8 mouse cellular contexts compared by ENCODE assay signal in the genomic region with DNA sequence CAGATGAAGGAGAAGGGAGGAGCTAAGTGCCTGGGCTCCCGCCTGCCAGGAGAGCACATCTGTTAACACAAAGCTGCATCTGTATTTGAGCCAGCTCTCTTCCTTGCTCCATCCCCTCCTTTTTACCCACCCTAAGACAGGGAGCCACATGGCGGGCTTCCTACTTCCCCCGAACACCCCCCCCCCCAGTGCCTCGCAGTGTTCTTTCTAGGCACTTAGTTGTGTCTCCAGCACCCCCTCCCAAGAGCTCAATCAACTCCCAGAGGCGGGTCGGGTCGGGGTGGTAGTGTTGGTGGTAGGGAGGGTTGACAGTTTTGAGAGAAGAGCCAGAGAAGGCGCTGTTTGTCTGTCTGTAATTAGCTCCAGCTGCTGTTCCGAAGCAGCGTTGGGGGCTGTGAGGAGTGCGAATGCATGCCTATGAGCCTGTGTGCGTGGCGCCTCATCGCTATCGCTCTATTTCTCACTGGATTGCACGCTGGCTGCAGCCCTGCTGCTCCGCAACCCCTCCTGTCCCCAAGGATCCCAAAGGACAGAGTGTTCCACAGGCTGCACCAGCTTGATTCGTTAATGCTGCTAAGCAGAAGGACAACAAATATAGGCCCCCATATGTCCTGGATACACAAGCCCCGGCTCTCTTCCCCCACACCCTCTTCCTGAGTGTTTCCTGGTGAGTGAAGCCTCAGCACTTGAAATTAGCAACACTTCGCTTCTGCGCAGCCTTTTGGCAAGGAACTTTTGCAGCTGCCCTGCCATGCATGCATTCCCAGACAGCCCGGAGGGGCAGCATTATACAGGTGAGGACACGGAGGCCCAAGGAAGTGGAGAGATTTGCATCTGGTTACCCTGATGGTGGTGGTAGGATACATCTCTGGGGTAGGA. TPM values are rescaled to one million over a fixed set of nuclear protein-coding genes. Genes with fewer than 3 reads are reported as not detected.
DNase-seq lines count a peak whose midpoint lies in the region; ATAC-seq lines count a peak whose summit lies in the region.

No protein-coding gene starts in this region.

- peaks cover 14% of the 10 kb centered on the region for H3K27me3 ChIP-seq in embryonic facial prominence, embryonic 14.5 days (replicated peaks; ENCODE audit: control insufficient read depth, insufficient read depth, low read length)
- peaks cover 72% of the 10 kb centered on the region for H3K27me3 ChIP-seq in midbrain, embryonic 12.5 days

- DNase-seq in left cerebral cortex, postnatal 25 days (ENCODE audit: low spot score in 2 of 2): peak; percentile 13 to 26
- no peak for DNase-seq in left cerebral cortex, postnatal 36 days (ENCODE audit: low spot score in 2 of 2)
- DNase-seq in embryonic facial prominence, embryonic 14.5 days (ENCODE audit: low spot score): peak; percentile 78
- peak; percentile 24 for DNase-seq in heart, postnatal 4 days
- DNase-seq in cerebellum, adult 11-12 months: no peak

- H3K4me3 ChIP-seq in embryonic facial prominence, embryonic 14.5 days (ENCODE audit: low read depth, low read length): peak overlapping the region; percentile 25
- peak overlapping the region; percentile 31 for H3K4me3 ChIP-seq in midbrain, embryonic 12.5 days

- ATAC-seq in embryonic facial prominence, embryonic 14.5 days (ENCODE audit: low read depth): peak; percentile 91
- peak; percentile 76 for ATAC-seq in midbrain, embryonic 12.5 days (ENCODE audit: low FRiP score, low read depth)
- no peak for ATAC-seq in cerebellum, adult (ENCODE audit: insufficient number of reproducible peaks, low FRiP score, low TSS enrichment)
- ATAC-seq in erythroid progenitor cell, adult 5-6 weeks (replicated peaks; ENCODE audit: low FRiP score, poor library complexity, severe bottlenecking): no peak

- peaks cover 4% of the 10 kb centered on the region; the same call in 1 of the 2 replicates for H3K4me1 ChIP-seq in embryonic facial prominence, embryonic 14.5 days (ENCODE audit: control insufficient read depth, insufficient read depth, low read length)
- H3K4me1 ChIP-seq in midbrain, embryonic 12.5 days: 0 out of 2 replicates have a peak, but pooled peaks cover 3% of the 10 kb centered on the region

- no peak overlapping the region; the same call in 1 of the 2 replicates for H3K9ac ChIP-seq in embryonic facial prominence, embryonic 14.5 days (ENCODE audit: low read depth, low read length)
- H3K9ac ChIP-seq in midbrain, embryonic 12.5 days (replicated peaks): peak overlapping the region; percentile 34; the same call in 1 of the 2 replicates

- whole genome bisulfite sequencing in embryonic facial prominence, embryonic 14.5 days: 25% methylated on average over 20 of the region's 23 CpGs
- 24% methylated on average over 22 of the region's 23 CpGs for WGBS in midbrain, embryonic 12.5 days

- intact Hi-C loops in left cerebral cortex, postnatal 25 days (cut with DNase I): no loop called here
- intact Hi-C loops in left cerebral cortex, postnatal 36 days (cut with DNase I): no loop called here

- peak overlapping the region; percentile 83 for H3K27ac ChIP-seq in embryonic facial prominence, embryonic 14.5 days (replicated peaks; ENCODE audit: low read depth, low read length)
- H3K27ac ChIP-seq in midbrain, embryonic 12.5 days (replicated peaks): no peak overlapping the region

- H3K9me3 ChIP-seq in embryonic facial prominence, embryonic 14.5 days (ENCODE audit: control insufficient read depth, low read length): no peaks in the 10 kb centered on the region
- H3K9me3 ChIP-seq in midbrain, embryonic 12.5 days: no peaks in the 10 kb centered on the region

- H3K36me3 ChIP-seq in embryonic facial prominence, embryonic 14.5 days (ENCODE audit: control insufficient read depth, insufficient read depth, low read length): no peaks in the 10 kb centered on the region
- H3K36me3 ChIP-seq in midbrain, embryonic 12.5 days: no peaks in the 10 kb centered on the region

- H3K4me2 ChIP-seq in embryonic facial prominence, embryonic 14.5 days (ENCODE audit: low read depth, low read length): peak overlapping the region; percentile 56
- H3K4me2 ChIP-seq in midbrain, embryonic 12.5 days (replicated peaks): peak overlapping the region; percentile 54

RNA-seq across cellular contexts. Expression of gene Rtl9, which starts 18.7 kb away (rescaled TPM):
- 1 to 10 TPM; 1.0 to 1.3 TPM for total RNA-seq in left cerebral cortex, postnatal 25 days (2021)
- 1 to 10 TPM; 1.1 to 1.2 TPM for total RNA-seq in left cerebral cortex, postnatal 36 days (2021)
- polyA plus RNA-seq in embryonic facial prominence, embryonic 14.5 days (2014; fragmentation: Nextera tagmentation; extraction: Ambion mirVana): 2.0 and 2.4 TPM in 2 replicates
- 1 to 10 TPM in 1 of 2 experiments, under 1 TPM in 1; 0.88 to 1.3 TPM for total RNA-seq in heart, postnatal 4 days (2021)
- 0.20 and 0.26 TPM in 2 replicates for polyA plus RNA-seq in midbrain, embryonic 12.5 days (2016; fragmentation: Nextera tagmentation; extraction: Ambion mirVana)
- total RNA-seq in erythroid progenitor cell, adult 5-6 weeks (2015; ENCODE audit: low replicate concordance): not detected in 2 replicates
- total RNA-seq in erythroid progenitor cell, adult 5-6 weeks (2017; ENCODE audit: low replicate concordance): not detected in 2 replicates

Comparison
In these comparisons a context has a peak if more than half of its experiments do, and no peak if none do; other contexts are left out.
1. DNase-seq: peak in left cerebral cortex, postnatal 25 days (2 of 2), embryonic facial prominence, embryonic 14.5 days (single experiment) and heart, postnatal 4 days (single experiment); none in left cerebral cortex, postnatal 36 days (0 of 2) and cerebellum, adult 11-12 months (single experiment).
2. ATAC-seq: peak in embryonic facial prominence, embryonic 14.5 days (single experiment) and midbrain, embryonic 12.5 days (single experiment); none in cerebellum, adult (single experiment) and erythroid progenitor cell, adult 5-6 weeks (single experiment).